Mouse (Mus musculus) hindbrain, embryonic 11.5 days (tissue): ENCODE measurements around the gene Spock1. TPM values are rescaled to one million over a fixed set of nuclear protein-coding genes. Genes with fewer than 3 reads are reported as not detected.

Source experiments
- ATAC-seq: fragments of 200-750 bp; cut with Nextera tagmentation; 2 replicates; pipeline ENCODE4 v1.8.0; 2017; ENCODE audit warnings: mild to moderate bottlenecking, moderate TSS enrichment, moderate library complexity; ENCODE audit not compliant: low FRiP score
- DNase-seq: peaks from one replicate; pipeline ENCODE4 v3.0.0-alpha.2; 2015; ENCODE audit warnings: low spot score
- H3K27ac ChIP-seq: fragments of 300-500 bp; sonication (generic); 2 replicates; pipeline ENCODE4 v1.5.1; 2014; ENCODE audit warnings: mild to moderate bottlenecking, low read depth, low read length
- H3K27me3 ChIP-seq: fragments of 300-500 bp; sonication (generic); 2 replicates; pipeline ENCODE4 v1.6.1; 2014; ENCODE audit warnings: mild to moderate bottlenecking, low read length, moderate library complexity, mixed read lengths; ENCODE audit not compliant: control insufficient read depth, insufficient read depth
- H3K36me3 ChIP-seq: fragments of 300-500 bp; sonication (generic); 2 replicates; pipeline ENCODE4 v1.6.1; 2014; ENCODE audit warnings: mild to moderate bottlenecking, low read length, moderate library complexity, mixed read lengths; ENCODE audit not compliant: control insufficient read depth, insufficient read depth
- H3K4me1 ChIP-seq: fragments of 300-500 bp; sonication (generic); replicated peaks from 2 replicates; pipeline ENCODE4 v1.6.1; 2014; ENCODE audit warnings: low read length, mixed read lengths; ENCODE audit not compliant: control insufficient read depth, insufficient read depth
- H3K4me2 ChIP-seq: fragments of 300-500 bp; sonication (generic); replicated peaks from 2 replicates; pipeline ENCODE4 v1.6.1; 2014; ENCODE audit warnings: mild to moderate bottlenecking, low read depth, low read length
- H3K4me3 ChIP-seq: fragments of 300-500 bp; sonication (generic); 2 replicates; pipeline ENCODE4 v1.5.1; 2014; ENCODE audit warnings: low read depth, low read length
- H3K9ac ChIP-seq: fragments of 300-500 bp; sonication (generic); 2 replicates; pipeline ENCODE4 v1.6.1; 2014; ENCODE audit warnings: low read depth, low read length
- H3K9me3 ChIP-seq: fragments of 300-500 bp; sonication (generic); 2 replicates; pipeline ENCODE4 v1.6.1; 2016; ENCODE audit warnings: low read length; ENCODE audit not compliant: control insufficient read depth
- WGBS: fragments of 180-500 bp; shearing (Covaris S2); extraction: QIAGEN DNeasy Blood & Tissue Kit; methylation state at CpG from one replicate; pipeline ENCODE4 v1.1.7; 2014; 5-methylcytosine and 5-hydroxymethylcytosine counted together
- polyA plus RNA-seq: library from polyadenylated mRNA; unstranded; fragments of >200 nt; fragmentation: Nextera tagmentation; extraction: Ambion mirVana; gene quantifications from 2 replicates; pipeline ENCODE4 v1.2.1, GENCODE M21; 2014

Spock1 gene
- polyA plus RNA-seq, 1 experiment from 2014 or later: 17.0 TPM

- 72% methylated on average over 3 of the region's 3 CpGs for WGBS
These were observed 163.5 kb downstream of the Spock1 start for GRCm38 (mm10) chr13:57744667-57745066.

GRCm38 (mm10) chr13:57741186-57741585, 166.9 kb downstream of the Spock1 start:
- Histone ChIP-seq H3K4me2 (no peak overlapping the region), H3K27ac (no peak overlapping the region), H3K4me3 (no peak overlapping the region), H3K4me1 (no peaks in the 10 kb centered on the region), H3K9me3 (no peaks in the 10 kb centered on the region), H3K27me3 (no peaks in the 10 kb centered on the region), H3K9ac (no peak overlapping the region), H3K36me3 (no peaks in the 10 kb centered on the region)
- DNase-seq (no peak), ATAC-seq (no peak)
- 74% methylated on average over 6 of the region's 6 CpGs for WGBS

More at GRCm38 (mm10) chr13:57744667-57745066, 163.5 kb downstream of the Spock1 start:
- ATAC-seq (no peak), DNase-seq (no peak)
- Histone ChIP-seq H3K4me2 (no peak overlapping the region), H3K36me3 (no peaks in the 10 kb centered on the region), H3K4me3 (no peak overlapping the region), H3K27me3 (no peaks in the 10 kb centered on the region), H3K9me3 (no peaks in the 10 kb centered on the region), H3K27ac (no peak overlapping the region), H3K9ac (no peak overlapping the region), H3K4me1 (no peaks in the 10 kb centered on the region)

GRCm38 (mm10) chr13:57740473-57740872, 167.7 kb downstream of the Spock1 start:
- H3K36me3 ChIP-seq: no peaks in the 10 kb centered on the region
- H3K4me1 ChIP-seq: no peaks in the 10 kb centered on the region
- peak overlapping the region; percentile 27; the same call in 1 of the 2 replicates for H3K9ac ChIP-seq
- H3K4me3 ChIP-seq: no peak overlapping the region
- H3K27me3 ChIP-seq: no peaks in the 10 kb centered on the region
- peak overlapping the region; percentile 47 for H3K27ac ChIP-seq
- H3K4me2 ChIP-seq: no peak overlapping the region
- ATAC-seq: no peak
- WGBS: 55% methylated on average over 5 of the region's 5 CpGs
- no peak for DNase-seq
- H3K9me3 ChIP-seq: no peaks in the 10 kb centered on the region

- Histone ChIP-seq H3K9ac (no peak overlapping the region), H3K4me2 (no peak overlapping the region), H3K4me3 (no peak overlapping the region), H3K36me3 (no peaks in the 10 kb centered on the region), H3K27me3 (no peaks in the 10 kb centered on the region), H3K4me1 (no peaks in the 10 kb centered on the region), H3K27ac (no peak overlapping the region), H3K9me3 (no peaks in the 10 kb centered on the region)
- DNase-seq: no peak
- WGBS: 73% methylated on average over 7 of the region's 7 CpGs
- no peak for ATAC-seq
These were observed 172.1 kb downstream of the Spock1 start for GRCm38 (mm10) chr13:57736060-57736459.

- H3K4me2 ChIP-seq: no peak overlapping the region
- H3K4me3 ChIP-seq: no peak overlapping the region
- no peak for DNase-seq
- no peaks in the 10 kb centered on the region for H3K9me3 ChIP-seq
- no peaks in the 10 kb centered on the region for H3K36me3 ChIP-seq
- no peak overlapping the region for H3K9ac ChIP-seq
- WGBS: 93% methylated on average over 4 of the region's 4 CpGs
- H3K4me1 ChIP-seq: no peaks in the 10 kb centered on the region
- H3K27ac ChIP-seq: no peak overlapping the region
- no peaks in the 10 kb centered on the region for H3K27me3 ChIP-seq
- no peak for ATAC-seq
These were observed 173.6 kb downstream of the Spock1 start for GRCm38 (mm10) chr13:57734549-57734948.

GRCm38 (mm10) chr13:57733521-57733920, 174.6 kb downstream of the Spock1 start:
- H3K9ac ChIP-seq: no peak overlapping the region
- DNase-seq (no peak), ATAC-seq (no peak)
- H3K4me1 ChIP-seq: no peaks in the 10 kb centered on the region
- 82% methylated on average over 1 of the region's 1 CpGs for WGBS
- H3K27me3 ChIP-seq: no peaks in the 10 kb centered on the region
- H3K4me2 ChIP-seq: no peak overlapping the region
- H3K36me3 ChIP-seq: no peaks in the 10 kb centered on the region
- no peaks in the 10 kb centered on the region for H3K9me3 ChIP-seq
- no peak overlapping the region for H3K27ac ChIP-seq
- H3K4me3 ChIP-seq: no peak overlapping the region

- Histone ChIP-seq H3K4me2 (no peak overlapping the region), H3K27ac (no peak overlapping the region), H3K9ac (no peak overlapping the region), H3K36me3 (no peaks in the 10 kb centered on the region), H3K27me3 (no peaks in the 10 kb centered on the region), H3K9me3 (no peaks in the 10 kb centered on the region), H3K4me1 (no peaks in the 10 kb centered on the region), H3K4me3 (no peak overlapping the region)
- no peak for DNase-seq
- no peak for ATAC-seq
- 53% methylated on average over 2 of the region's 2 CpGs for WGBS
These were observed 175.9 kb downstream of the Spock1 start for GRCm38 (mm10) chr13:57732251-57732650.

- Histone ChIP-seq H3K27me3 (no peaks in the 10 kb centered on the region), H3K27ac (no peak overlapping the region), H3K4me1 (0 out of 2 replicates have a peak, but pooled peaks cover 2% of the 10 kb centered on the region), H3K4me2 (no peak overlapping the region), H3K4me3 (no peak overlapping the region), H3K9me3 (no peaks in the 10 kb centered on the region), H3K9ac (no peak overlapping the region), H3K36me3 (no peaks in the 10 kb centered on the region)
- 97% methylated on average over 11 of the region's 11 CpGs for WGBS
- DNase-seq (no peak), ATAC-seq (no peak)
These were observed 180.4 kb downstream of the Spock1 start for GRCm38 (mm10) chr13:57727716-57728115.

GRCm38 (mm10) chr13:57726654-57727053, 181.5 kb downstream of the Spock1 start:
- no peak overlapping the region for H3K9ac ChIP-seq
- no peaks in the 10 kb centered on the region for H3K36me3 ChIP-seq
- no peak for DNase-seq
- H3K9me3 ChIP-seq: no peaks in the 10 kb centered on the region
- H3K4me1 ChIP-seq: peaks cover 2% of the 10 kb centered on the region; the same call in 1 of the 2 replicates
- no peak overlapping the region for H3K4me2 ChIP-seq
- no peak for ATAC-seq
- no peak overlapping the region for H3K4me3 ChIP-seq
- WGBS: 90% methylated on average over 7 of the region's 7 CpGs
- no peak overlapping the region for H3K27ac ChIP-seq
- no peaks in the 10 kb centered on the region for H3K27me3 ChIP-seq
